Mouse (Mus musculus): Measurements from ENCODE around the gene Tmem92. TPM values are rescaled to one million over a fixed set of nuclear protein-coding genes. Genes with fewer than 3 reads are reported as not detected.
"Not testable (repeated sequence)": the region's sequence is repeated elsewhere in the genome, so short reads cannot be mapped to it uniquely, and the experiment has no call there.

The Tmem92 gene
- not detected in 2 replicates for polyA plus RNA-seq (2016; fragmentation: Nextera tagmentation; extraction: Ambion mirVana)

- Histone ChIP-seq H3K4me2 (replicated peaks) (no peak within 1 kb of the TSS), H3K4me1 (no peaks in the 10 kb centered on the region), H3K9me3 (no peaks in the 10 kb centered on the region), H3K27me3 (no peaks in the 10 kb centered on the region), H3K27ac (replicated peaks) (no peak within 1 kb of the TSS), H3K36me3 (no peaks in the 10 kb centered on the region), H3K9ac (replicated peaks) (no peak within 1 kb of the TSS), H3K4me3 (no peak within 1 kb of the TSS)
- no peak for ATAC-seq (ENCODE audit: low FRiP score, low read depth)
Observed at GRCm38 (mm10) chr11:94782603-94783002, at the start of gene Tmem92. Gene Tmem92 (minus strand): TSS chr11:94782703.

- Histone ChIP-seq H3K9ac (replicated peaks) (no peak overlapping the region), H3K4me2 (replicated peaks) (no peak overlapping the region), H3K36me3 (no peaks in the 10 kb centered on the region), H3K27me3 (no peaks in the 10 kb centered on the region), H3K27ac (replicated peaks) (no peak overlapping the region), H3K9me3 (no peaks in the 10 kb centered on the region), H3K4me3 (no peak overlapping the region), H3K4me1 (no peaks in the 10 kb centered on the region)
- 74% methylated on average over 3 of the region's 3 CpGs for WGBS
- ATAC-seq (ENCODE audit: low FRiP score, low read depth): no peak
Observed at GRCm38 (mm10) chr11:94828966-94829365, 46.5 kb upstream of the Tmem92 start.

GRCm38 (mm10) chr11:94819427-94819826 lies 36.9 kb upstream of the Tmem92 start:
- not testable (repeated sequence) for H3K9ac ChIP-seq (replicated peaks); H3K4me3 ChIP-seq; H3K36me3 ChIP-seq; ATAC-seq (ENCODE audit: low FRiP score, low read depth); H3K4me2 ChIP-seq (replicated peaks); H3K27ac ChIP-seq (replicated peaks); H3K4me1 ChIP-seq; H3K9me3 ChIP-seq; H3K27me3 ChIP-seq

GRCm38 (mm10) chr11:94818946-94819345 lies 36.4 kb upstream of the Tmem92 start:
- ATAC-seq (ENCODE audit: low FRiP score, low read depth); H3K36me3 ChIP-seq; H3K4me1 ChIP-seq; H3K9me3 ChIP-seq; H3K4me3 ChIP-seq; H3K9ac ChIP-seq (replicated peaks); H3K27ac ChIP-seq (replicated peaks); H3K4me2 ChIP-seq (replicated peaks); H3K27me3 ChIP-seq: not testable (repeated sequence)

- H3K27ac ChIP-seq (replicated peaks); H3K4me3 ChIP-seq; H3K27me3 ChIP-seq; H3K4me1 ChIP-seq; H3K4me2 ChIP-seq (replicated peaks); H3K9ac ChIP-seq (replicated peaks); H3K9me3 ChIP-seq; H3K36me3 ChIP-seq; ATAC-seq (ENCODE audit: low FRiP score, low read depth): not testable (repeated sequence)
- WGBS: 69% methylated on average over 3 of the region's 3 CpGs
Observed at GRCm38 (mm10) chr11:94811537-94811936, 29.0 kb upstream of the Tmem92 start.

GRCm38 (mm10) chr11:94791700-94792099 lies 9.2 kb upstream of the Tmem92 start:
- Histone ChIP-seq H3K36me3 (no peaks in the 10 kb centered on the region), H3K4me3 (no peak overlapping the region), H3K4me2 (replicated peaks) (no peak overlapping the region), H3K27me3 (no peaks in the 10 kb centered on the region), H3K27ac (replicated peaks) (no peak overlapping the region), H3K9ac (replicated peaks) (no peak overlapping the region), H3K9me3 (no peaks in the 10 kb centered on the region), H3K4me1 (no peaks in the 10 kb centered on the region)
- no peak for ATAC-seq (ENCODE audit: low FRiP score, low read depth)

- H3K9ac ChIP-seq (replicated peaks): no peak overlapping the region
- no peaks in the 10 kb centered on the region for H3K27me3 ChIP-seq
- no peak for ATAC-seq (ENCODE audit: low FRiP score, low read depth)
- WGBS: 13% methylated on average over 2 of the region's 2 CpGs
- H3K4me1 ChIP-seq: no peaks in the 10 kb centered on the region
- no peak overlapping the region for H3K27ac ChIP-seq (replicated peaks)
- no peak overlapping the region for H3K4me2 ChIP-seq (replicated peaks)
- no peaks in the 10 kb centered on the region for H3K9me3 ChIP-seq
- no peaks in the 10 kb centered on the region for H3K36me3 ChIP-seq
- no peak overlapping the region for H3K4me3 ChIP-seq
Observed at GRCm38 (mm10) chr11:94785247-94785646, 2.7 kb upstream of the Tmem92 start.

- WGBS: 94% methylated on average over 5 of the region's 5 CpGs
- Histone ChIP-seq H3K9me3 (no peaks in the 10 kb centered on the region), H3K36me3 (no peaks in the 10 kb centered on the region), H3K27me3 (no peaks in the 10 kb centered on the region), H3K9ac (replicated peaks) (no peak overlapping the region), H3K4me3 (no peak overlapping the region), H3K4me2 (replicated peaks) (no peak overlapping the region), H3K27ac (replicated peaks) (no peak overlapping the region), H3K4me1 (no peaks in the 10 kb centered on the region)
- ATAC-seq (ENCODE audit: low FRiP score, low read depth): no peak
Observed at GRCm38 (mm10) chr11:94774887-94775497, 7.5 kb downstream of the Tmem92 start.

GRCm38 (mm10) chr11:94773851-94774250 lies 8.7 kb downstream of the Tmem92 start:
- H3K36me3 ChIP-seq: no peaks in the 10 kb centered on the region
- H3K27me3 ChIP-seq: no peaks in the 10 kb centered on the region
- ATAC-seq (ENCODE audit: low FRiP score, low read depth): no peak
- no peak overlapping the region for H3K9ac ChIP-seq (replicated peaks)
- no peak overlapping the region for H3K4me2 ChIP-seq (replicated peaks)
- no peaks in the 10 kb centered on the region for H3K4me1 ChIP-seq
- H3K9me3 ChIP-seq: no peaks in the 10 kb centered on the region
- 83% methylated on average over 1 of the region's 1 CpGs for WGBS
- H3K27ac ChIP-seq (replicated peaks): no peak overlapping the region
- no peak overlapping the region for H3K4me3 ChIP-seq

GRCm38 (mm10) chr11:94772363-94773055 lies 10.0 kb downstream of the Tmem92 start:
- no peak overlapping the region for H3K27ac ChIP-seq (replicated peaks)
- WGBS: 90% methylated on average over 3 of the region's 3 CpGs
- no peaks in the 10 kb centered on the region for H3K4me1 ChIP-seq
- H3K9me3 ChIP-seq: no peaks in the 10 kb centered on the region
- no peak overlapping the region for H3K4me3 ChIP-seq
- no peak for ATAC-seq (ENCODE audit: low FRiP score, low read depth)
- H3K9ac ChIP-seq (replicated peaks): no peak overlapping the region
- no peak overlapping the region for H3K4me2 ChIP-seq (replicated peaks)
- no peaks in the 10 kb centered on the region for H3K36me3 ChIP-seq
- H3K27me3 ChIP-seq: no peaks in the 10 kb centered on the region

GRCm38 (mm10) chr11:94767241-94767640 lies 15.3 kb downstream of the Tmem92 start:
- H3K9me3 ChIP-seq: no peaks in the 10 kb centered on the region
- no peaks in the 10 kb centered on the region for H3K36me3 ChIP-seq
- H3K27ac ChIP-seq (replicated peaks): no peak overlapping the region
- no peak overlapping the region for H3K4me2 ChIP-seq (replicated peaks)
- H3K27me3 ChIP-seq: no peaks in the 10 kb centered on the region
- WGBS: 91% methylated on average over 2 of the region's 2 CpGs
- no peak overlapping the region for H3K4me3 ChIP-seq
- no peak for ATAC-seq (ENCODE audit: low FRiP score, low read depth)
- H3K4me1 ChIP-seq: no peaks in the 10 kb centered on the region
- H3K9ac ChIP-seq (replicated peaks): no peak overlapping the region

GRCm38 (mm10) chr11:94762775-94763174 lies 19.7 kb downstream of the Tmem92 start:
- Histone ChIP-seq H3K27me3 (no peaks in the 10 kb centered on the region), H3K36me3 (no peaks in the 10 kb centered on the region), H3K4me1 (no peaks in the 10 kb centered on the region), H3K27ac (replicated peaks) (no peak overlapping the region), H3K4me2 (replicated peaks) (no peak overlapping the region), H3K9ac (replicated peaks) (no peak overlapping the region), H3K9me3 (no peaks in the 10 kb centered on the region), H3K4me3 (no peak overlapping the region)
- WGBS: 37% methylated on average over 6 of the region's 6 CpGs
- no peak for ATAC-seq (ENCODE audit: low FRiP score, low read depth)

GRCm38 (mm10) chr11:94762281-94762680 lies 20.2 kb downstream of the Tmem92 start:
- no peak for ATAC-seq (ENCODE audit: low FRiP score, low read depth)
- WGBS: 89% methylated on average over 1 of the region's 1 CpGs

More at GRCm38 (mm10) chr11:94762281-94762680, 20.2 kb downstream of the Tmem92 start:
- Histone ChIP-seq H3K36me3 (no peaks in the 10 kb centered on the region), H3K9ac (replicated peaks) (no peak overlapping the region), H3K4me1 (no peaks in the 10 kb centered on the region), H3K9me3 (no peaks in the 10 kb centered on the region), H3K27ac (replicated peaks) (no peak overlapping the region), H3K27me3 (no peaks in the 10 kb centered on the region), H3K4me3 (no peak overlapping the region), H3K4me2 (replicated peaks) (no peak overlapping the region)

All from midbrain, embryonic 12.5 days (tissue).